Mouse (Mus musculus): Measurements from ENCODE around the gene Pla2g7.

The Pla2g7 gene

DNA sequence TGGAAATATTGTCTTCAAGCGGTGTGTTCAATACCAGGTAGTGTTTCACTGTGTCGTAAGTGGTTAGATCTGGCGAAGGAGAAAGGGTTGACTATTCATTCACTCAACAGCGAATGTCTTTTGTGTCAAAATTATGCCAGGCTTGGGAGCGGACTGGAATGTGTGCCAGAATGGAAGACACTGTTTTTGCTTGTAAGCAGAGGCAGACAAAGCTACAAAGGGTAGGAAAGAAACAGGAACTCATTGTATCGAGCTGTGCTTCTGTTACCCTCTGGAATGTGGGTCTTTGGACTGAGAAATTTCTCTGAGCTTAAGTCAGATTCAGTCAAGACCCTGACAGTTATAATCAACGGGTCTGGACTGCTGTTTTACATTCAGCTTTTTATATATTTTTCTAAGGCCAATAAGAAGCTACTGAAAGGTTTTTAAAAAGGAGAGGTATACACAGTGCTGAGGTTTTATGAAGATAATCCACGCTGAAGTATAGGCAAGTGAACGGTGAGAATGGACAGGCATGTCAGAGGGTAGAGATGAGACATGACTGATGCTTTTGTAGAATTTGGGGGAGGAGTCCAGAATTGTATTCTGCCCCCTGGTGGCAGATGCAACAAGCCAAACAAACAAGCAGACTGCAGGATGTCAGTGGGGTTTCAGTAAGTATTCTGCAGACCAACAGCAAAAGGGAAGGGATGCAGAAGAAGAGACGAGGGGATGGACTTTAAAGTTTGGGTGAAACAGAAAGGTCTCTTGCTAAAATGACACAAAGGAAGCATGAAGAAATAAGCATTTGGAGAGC, 81.9 kb downstream of the Pla2g7 start:
- Histone ChIP-seq H3K36me3 (ENCODE audit: control insufficient read depth, insufficient read depth, low read length, poor library complexity, severe bottlenecking) (no peaks in the 10 kb centered on the region), H3K27me3 (ENCODE audit: control insufficient read depth, insufficient read depth, low read length, poor library complexity, severe bottlenecking) (no peaks in the 10 kb centered on the region)
- DNase-seq (ENCODE audit: low read depth, low spot score): peak; percentile 56

DNA sequence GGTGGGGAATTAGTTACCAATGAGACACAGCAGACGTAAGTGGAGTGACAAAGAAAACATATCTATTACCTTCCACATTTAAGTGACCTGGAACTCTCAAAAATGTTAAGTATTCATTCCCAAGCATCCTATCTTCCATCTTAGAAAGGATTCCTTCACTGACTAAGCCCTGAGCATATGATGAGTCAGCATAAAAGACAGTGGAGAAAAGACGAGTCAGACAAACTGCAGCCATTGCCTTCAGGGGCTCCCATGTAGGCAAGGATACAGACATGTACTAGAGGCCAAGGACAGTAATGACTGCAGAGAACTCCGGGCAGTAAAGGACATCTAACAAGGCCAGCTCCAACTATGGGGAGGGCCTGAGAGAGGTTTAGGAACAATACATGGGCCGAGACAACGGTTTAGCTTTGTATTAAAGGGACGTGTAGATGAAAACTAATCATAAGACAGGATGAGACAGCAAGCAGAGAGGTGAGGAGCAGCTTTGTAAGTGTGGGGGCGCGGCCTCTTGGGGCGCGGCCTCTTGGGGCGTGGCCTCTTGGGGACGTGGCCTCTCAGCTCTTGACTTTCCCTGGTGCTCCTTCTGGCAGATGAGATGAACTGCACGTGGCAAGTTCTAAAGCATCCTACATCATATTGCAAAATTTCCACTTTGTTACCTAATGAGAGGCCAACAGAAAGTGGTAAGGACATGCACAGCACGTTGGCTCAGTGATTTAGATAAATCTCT, 83.6 kb downstream of the Pla2g7 start:
- H3K36me3 ChIP-seq (ENCODE audit: control insufficient read depth, insufficient read depth, low read length, poor library complexity, severe bottlenecking): no peaks in the 10 kb centered on the region
- peak; percentile 7 for DNase-seq (ENCODE audit: low read depth, low spot score)
- no peaks in the 10 kb centered on the region for H3K27me3 ChIP-seq (ENCODE audit: control insufficient read depth, insufficient read depth, low read length, poor library complexity, severe bottlenecking)

Measured in splenic B cell, adult 2 months (primary cell).